Mouse (Mus musculus): Measurements from ENCODE around the gene Ubtf.

The Ubtf gene

GRCm38 (mm10) chr11:102346926-102347325 is 27.4 kb upstream of the Ubtf start:
- DNase-seq (ENCODE audit: low read depth): no peak

GRCm38 (mm10) chr11:102344458-102344857 is 24.9 kb upstream of the Ubtf start:
- no peak for DNase-seq (ENCODE audit: low read depth)

- no peak for DNase-seq (ENCODE audit: low read depth)
These were observed 23.2 kb upstream of the Ubtf start for GRCm38 (mm10) chr11:102342742-102343141.

- DNase-seq (ENCODE audit: low read depth): no peak
These were observed 21.6 kb upstream of the Ubtf start for GRCm38 (mm10) chr11:102341101-102341500.

GRCm38 (mm10) chr11:102339624-102340023 is 20.1 kb upstream of the Ubtf start:
- peak; percentile 46 for DNase-seq (ENCODE audit: low read depth)

- DNase-seq (ENCODE audit: low read depth): no peak
These were observed 19.7 kb upstream of the Ubtf start for GRCm38 (mm10) chr11:102339195-102339594.

GRCm38 (mm10) chr11:102338561-102338960 is 19.0 kb upstream of the Ubtf start:
- peak; percentile 31 for DNase-seq (ENCODE audit: low read depth)

GRCm38 (mm10) chr11:102337921-102338320 is 18.4 kb upstream of the Ubtf start:
- DNase-seq (ENCODE audit: low read depth): no peak

- no peak for DNase-seq (ENCODE audit: low read depth)
These were observed 16.6 kb upstream of the Ubtf start for GRCm38 (mm10) chr11:102336191-102336590.

- no peak for DNase-seq (ENCODE audit: low read depth)
These were observed 15.6 kb upstream of the Ubtf start for GRCm38 (mm10) chr11:102334973-102335700.

- no peak for DNase-seq (ENCODE audit: low read depth)
These were observed 14.5 kb upstream of the Ubtf start for GRCm38 (mm10) chr11:102334010-102334409.

- no peak for DNase-seq (ENCODE audit: low read depth)
These were observed 13.5 kb upstream of the Ubtf start for GRCm38 (mm10) chr11:102333061-102333460.

GRCm38 (mm10) chr11:102331806-102332205 is 12.3 kb upstream of the Ubtf start:
- DNase-seq (ENCODE audit: low read depth): no peak

- no peak for DNase-seq (ENCODE audit: low read depth)
These were observed 10.5 kb upstream of the Ubtf start for GRCm38 (mm10) chr11:102330039-102330438.

GRCm38 (mm10) chr11:102329518-102329917 is 10.0 kb upstream of the Ubtf start:
- no peak for DNase-seq (ENCODE audit: low read depth)

GRCm38 (mm10) chr11:102327839-102328238 is 8.3 kb upstream of the Ubtf start:
- peak; percentile 28 for DNase-seq (ENCODE audit: low read depth)

GRCm38 (mm10) chr11:102327250-102327649 is 7.7 kb upstream of the Ubtf start:
- DNase-seq (ENCODE audit: low read depth): no peak

GRCm38 (mm10) chr11:102323516-102323915 is 4.0 kb upstream of the Ubtf start:
- DNase-seq (ENCODE audit: low read depth): no peak

GRCm38 (mm10) chr11:102321931-102322330 is 2.4 kb upstream of the Ubtf start:
- no peak for DNase-seq (ENCODE audit: low read depth)

GRCm38 (mm10) chr11:102320686-102321005 is 1.1 kb upstream of the Ubtf start:
- no peak for DNase-seq (ENCODE audit: low read depth)

GRCm38 (mm10) chr11:102319941-102320685 is 571 bp upstream of the Ubtf start:
- DNase-seq (ENCODE audit: low read depth): peak; percentile 88

GRCm38 (mm10) chr11:102318576-102319409 is 749 bp downstream of the Ubtf start:
- peak; percentile 74 for DNase-seq (ENCODE audit: low read depth)

All from induced T-regulatory cell, adult 2 months (primary cell).